Mouse (Mus musculus) cerebellum, adult 2 months (tissue): Measurements from ENCODE around the gene Gnb1l.

Source experiments
- CTCF ChIP-seq: fragments of 200-500 bp; IDR thresholded peaks from 2 replicates; pipeline ENCODE4 v1.5.1; 2011; ENCODE audit warnings: low read depth, mild to moderate bottlenecking, control low read depth, low read length, moderate library complexity, borderline replicate concordance; ENCODE audit not compliant: insufficient read depth
- POLR2A ChIP-seq: fragments of 200-500 bp; IDR thresholded peaks from 2 replicates; pipeline ENCODE4 v1.6.1; 2011; ENCODE audit warnings: low read length, control low read depth, borderline replicate concordance; ENCODE audit not compliant: insufficient read depth

DNA sequence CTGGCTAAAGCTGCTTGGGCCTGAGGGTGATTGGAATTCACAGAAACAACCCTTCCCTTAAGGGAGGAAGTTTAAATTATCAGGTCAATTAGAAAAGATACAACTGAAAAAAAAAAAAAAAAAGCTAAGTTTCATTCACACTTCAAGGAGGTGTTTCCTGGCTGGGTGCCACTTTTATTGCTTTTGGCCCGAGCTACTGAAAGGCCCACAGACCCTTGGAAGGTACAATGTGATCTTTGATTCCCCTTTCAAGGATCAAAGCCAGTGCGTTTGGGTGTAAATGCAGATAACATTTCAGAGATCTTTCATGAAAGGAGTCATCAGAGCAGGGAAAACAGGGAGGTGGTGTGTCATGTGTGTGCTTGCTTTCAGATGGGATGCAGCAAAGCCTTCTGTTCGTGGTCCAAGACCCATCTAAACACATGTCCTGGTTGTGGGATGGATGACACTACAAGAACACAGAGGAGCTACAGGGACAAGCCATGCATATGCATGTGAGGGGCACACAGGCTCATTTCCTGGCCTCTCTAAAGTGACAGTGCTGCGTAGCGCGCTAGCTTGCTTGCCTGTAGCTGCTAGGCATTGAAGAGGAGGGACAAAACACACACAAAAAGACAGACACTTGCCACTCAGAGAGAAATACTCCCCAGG is 523 bp upstream of the Gnb1l start:
- TF ChIP-seq CTCF = no peak
- TF ChIP-seq POLR2A = no peak
